Mouse (Mus musculus) B cell, adult 2 months (primary cell): ENCODE measurements around the gene Serpine2.

Source experiments
- DNase-seq, 2 experiments: peaks; one replicate each; pipeline ENCODE4 v3.0.0; 2022

Gene Serpine2

DNA sequence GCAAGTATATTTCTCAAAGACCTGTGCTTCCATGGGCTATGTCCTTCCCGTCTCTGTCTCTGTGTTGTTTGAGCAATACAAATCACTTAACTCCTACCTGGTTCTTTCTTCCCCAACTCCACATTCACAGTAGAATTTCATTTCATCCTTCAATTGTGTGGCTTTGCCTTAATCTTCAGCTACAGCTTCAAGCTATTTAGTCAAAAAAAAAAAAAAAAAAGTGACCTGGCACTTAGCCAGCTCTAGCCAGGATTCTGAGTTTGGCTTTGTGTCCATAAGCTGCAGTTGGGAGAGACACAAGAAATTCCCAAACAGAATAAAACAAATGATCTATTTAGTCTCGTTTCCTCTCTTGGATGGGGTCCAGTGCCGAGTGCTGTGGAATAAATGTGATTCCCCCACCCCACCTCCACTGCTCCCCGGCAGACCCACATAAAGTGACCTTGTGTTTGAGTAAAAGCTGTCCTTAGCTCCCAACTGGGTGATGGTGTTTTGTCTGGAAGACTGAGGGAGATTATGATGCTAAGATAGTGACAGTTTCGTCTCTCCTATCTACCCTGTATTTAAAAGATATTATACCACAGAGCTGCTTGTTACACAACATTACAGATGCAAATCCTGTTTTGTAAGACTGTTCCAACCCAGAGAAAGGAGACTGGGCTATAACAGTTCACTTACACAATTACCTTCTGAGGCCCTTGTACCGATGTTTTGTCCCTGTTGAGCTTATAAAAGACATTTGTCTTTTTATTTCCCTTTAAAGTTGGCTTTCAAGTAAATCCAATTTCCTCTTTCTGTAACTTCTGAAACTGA is at the start of gene Serpine2:
Gene Serpine2, minus strand, starts transcription at position 51 of the 813 bp plus-strand sequence.
- no peak for DNase-seq

- DNase-seq, result no peak
Observed at GRCm38 (mm10) chr1:79907811-79908210, 46.8 kb upstream of the Serpine2 start.

- DNase-seq, result no peak
Observed at GRCm38 (mm10) chr1:79905241-79905640, 44.3 kb upstream of the Serpine2 start.

GRCm38 (mm10) chr1:79902901-79903300 is 41.9 kb upstream of the Serpine2 start:
- DNase-seq, result no peak

DNA sequence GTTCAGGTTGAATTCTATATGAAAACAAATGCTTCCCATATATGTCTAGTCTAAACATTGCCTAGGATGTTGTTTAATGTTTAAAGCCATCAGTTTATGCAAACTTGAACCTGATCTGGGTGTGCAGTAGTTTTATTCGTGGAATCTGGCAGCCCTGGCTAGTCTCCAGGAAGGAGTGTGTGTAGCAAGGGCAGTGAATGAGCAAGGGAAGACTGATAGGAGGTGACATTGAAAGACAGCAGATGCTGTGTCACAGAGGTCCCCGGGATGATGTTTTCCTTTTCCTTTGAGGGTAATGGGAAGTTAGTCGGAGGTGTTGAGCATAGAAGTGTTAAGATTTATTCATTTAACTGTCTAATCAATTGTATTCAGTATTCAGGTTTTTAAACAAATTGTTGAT is 21.7 kb upstream of the Serpine2 start:
- no peak for DNase-seq

DNA sequence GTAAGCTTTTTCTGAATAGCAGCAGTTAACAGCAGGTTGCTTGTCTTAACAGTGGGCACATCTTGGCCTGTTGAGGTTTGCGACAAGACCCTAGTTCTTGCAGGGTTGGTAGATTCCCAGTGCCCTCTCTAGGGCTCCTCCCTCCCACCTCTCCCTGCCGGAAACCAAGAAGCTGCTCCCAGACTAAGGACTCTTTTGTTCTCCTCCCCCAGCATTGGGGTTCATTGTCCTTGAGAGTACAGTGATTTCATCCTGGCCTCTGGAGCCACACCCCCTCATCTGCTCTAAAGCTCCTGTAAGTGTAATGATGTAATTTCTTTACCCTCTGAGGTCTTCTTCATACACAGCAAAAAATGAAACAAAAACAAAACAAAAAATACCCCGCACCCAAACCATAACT is 13.8 kb upstream of the Serpine2 start:
- DNase-seq, result no peak

GRCm38 (mm10) chr1:79860411-79861039 is 455 bp downstream of the Serpine2 start:
- no peak for DNase-seq

DNA sequence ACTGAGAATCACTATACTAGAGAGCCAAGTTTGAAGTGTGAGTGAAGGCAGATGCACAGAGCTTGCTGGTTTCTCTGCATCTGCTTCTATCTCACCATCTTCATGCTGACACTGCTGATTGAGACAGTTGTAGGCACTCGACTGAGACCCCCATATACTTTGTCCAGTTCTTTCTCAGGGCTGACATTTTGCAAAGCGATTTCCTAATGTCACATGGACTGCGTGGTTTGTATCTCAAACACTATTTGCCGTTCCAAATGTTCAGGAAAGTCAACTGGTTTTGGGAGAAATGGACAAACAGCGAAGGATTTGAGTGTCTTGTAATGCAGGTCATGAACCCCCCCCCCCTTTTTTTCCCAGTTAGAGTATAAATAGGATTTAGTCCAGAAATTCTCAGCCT is 1.0 kb downstream of the Serpine2 start:
- DNase-seq, result no peak

GRCm38 (mm10) chr1:79859026-79859425 is 2.0 kb downstream of the Serpine2 start:
- DNase-seq, result peak in 1 of 2 experiments; percentile 5

DNA sequence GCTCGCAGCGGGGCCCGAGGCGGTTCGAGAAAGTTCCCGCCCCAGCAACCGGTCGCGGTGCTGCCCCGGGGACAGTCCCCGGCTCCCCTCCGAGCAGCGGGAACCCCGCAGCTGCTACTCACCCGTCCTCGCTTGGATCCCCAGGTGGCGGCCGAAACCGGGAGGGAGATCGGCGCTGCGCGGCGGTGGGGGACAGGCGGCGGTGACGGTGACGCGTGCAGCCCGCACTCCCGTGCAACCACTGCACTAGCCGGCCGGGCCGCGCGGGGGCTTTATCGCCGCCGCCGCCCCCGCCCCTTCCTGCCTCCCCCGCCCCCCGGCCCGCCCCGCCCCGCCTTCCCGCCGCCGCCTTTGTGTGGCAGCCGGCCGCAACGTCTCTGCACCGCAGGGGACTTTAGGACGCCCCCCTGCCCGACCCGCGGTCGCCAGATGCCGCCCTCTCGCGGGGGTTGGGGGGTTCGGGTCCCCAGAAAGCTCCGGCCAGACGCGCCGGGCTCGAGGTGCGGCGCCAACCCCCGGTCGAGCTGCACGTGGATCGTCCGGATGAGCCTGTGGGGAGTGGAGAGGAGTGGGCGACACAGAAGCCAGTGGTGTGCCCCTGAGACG is 2.5 kb downstream of the Serpine2 start:
- DNase-seq, result peak; percentile 36 to 37

DNA sequence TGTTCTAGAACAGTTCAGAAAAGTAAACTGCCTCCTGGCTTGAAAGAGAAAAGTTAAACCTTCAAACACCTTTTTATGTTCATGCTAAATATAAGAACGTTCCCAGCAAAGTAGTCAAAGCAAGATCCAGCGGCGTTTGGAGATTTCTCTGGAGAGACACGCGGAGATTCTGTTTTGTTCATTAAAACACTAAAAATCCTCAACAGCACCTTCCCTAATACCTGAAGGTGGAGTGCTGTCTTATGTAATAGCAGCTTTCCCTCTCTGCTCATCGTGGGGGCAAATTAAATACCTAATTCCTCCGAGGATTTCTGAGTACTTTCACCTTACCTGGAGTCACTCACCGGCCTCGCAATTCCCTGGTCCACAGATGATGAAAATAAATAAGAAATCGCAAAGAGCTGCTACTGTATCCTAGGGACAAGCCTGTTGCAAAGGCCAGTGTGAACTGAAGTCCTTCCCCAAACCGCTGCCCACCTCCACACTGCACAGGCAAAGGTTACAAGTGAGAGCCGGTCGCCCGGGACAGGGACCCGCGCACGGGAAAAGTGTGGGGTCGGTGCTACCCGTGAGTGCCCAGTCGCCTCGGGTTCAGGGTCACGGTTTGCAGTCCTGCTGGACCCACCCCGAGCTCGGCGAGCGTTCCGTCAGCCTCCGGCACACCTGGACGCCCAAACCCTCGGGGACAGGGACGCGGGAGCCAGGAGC is 3.1 kb downstream of the Serpine2 start:
- peak in 1 of 2 experiments; percentile 11 for DNase-seq

- DNase-seq, result no peak
Observed at GRCm38 (mm10) chr1:79856756-79857155, 4.2 kb downstream of the Serpine2 start.

DNA sequence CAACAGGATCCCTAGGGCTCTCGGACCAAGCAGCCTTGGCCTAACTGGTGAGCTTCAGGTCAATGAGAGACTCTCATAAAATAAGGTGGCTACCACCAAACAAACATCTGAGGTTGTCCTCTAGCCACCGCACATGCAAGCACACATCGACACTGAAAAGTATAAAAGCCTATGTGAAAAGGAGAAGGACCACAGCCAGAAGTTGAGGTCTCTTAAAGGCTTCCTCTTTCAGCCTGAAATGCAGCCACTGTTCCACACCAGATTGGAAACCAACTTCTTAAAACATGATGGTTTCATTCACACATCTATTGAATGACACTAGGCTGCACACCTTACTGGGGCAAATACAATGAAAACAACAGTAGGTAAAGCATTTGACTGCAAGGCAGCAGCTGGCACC is 7.5 kb downstream of the Serpine2 start:
- no peak for DNase-seq

- DNase-seq, result no peak
Observed at GRCm38 (mm10) chr1:79850341-79850740, 10.6 kb downstream of the Serpine2 start.

DNA sequence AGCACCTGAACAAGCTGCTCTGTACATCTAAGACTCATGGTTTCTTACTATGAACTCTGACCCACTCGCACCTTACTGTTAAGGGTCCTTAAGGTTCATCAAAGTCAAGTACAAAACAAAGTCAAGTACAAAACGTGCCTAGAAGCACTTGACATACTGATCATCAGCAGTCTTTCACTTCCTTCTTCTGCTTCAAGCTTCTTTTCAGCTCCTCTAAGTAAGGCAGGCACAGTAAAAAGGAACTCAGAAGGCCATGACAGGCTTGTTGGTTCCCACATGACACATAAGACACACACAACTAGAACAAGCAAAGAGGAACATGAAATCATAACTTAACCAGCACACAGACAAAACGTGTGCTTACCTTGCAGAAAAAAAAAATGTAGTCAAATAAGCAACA is 12.3 kb downstream of the Serpine2 start:
- DNase-seq, result peak; percentile 19 to 22

- DNase-seq, result no peak
Observed at GRCm38 (mm10) chr1:79846891-79847290, 14.1 kb downstream of the Serpine2 start.

- no peak for DNase-seq
Observed at GRCm38 (mm10) chr1:79832719-79833404, 28.1 kb downstream of the Serpine2 start.

GRCm38 (mm10) chr1:79823951-79824633 is 36.9 kb downstream of the Serpine2 start:
- DNase-seq, result no peak

DNA sequence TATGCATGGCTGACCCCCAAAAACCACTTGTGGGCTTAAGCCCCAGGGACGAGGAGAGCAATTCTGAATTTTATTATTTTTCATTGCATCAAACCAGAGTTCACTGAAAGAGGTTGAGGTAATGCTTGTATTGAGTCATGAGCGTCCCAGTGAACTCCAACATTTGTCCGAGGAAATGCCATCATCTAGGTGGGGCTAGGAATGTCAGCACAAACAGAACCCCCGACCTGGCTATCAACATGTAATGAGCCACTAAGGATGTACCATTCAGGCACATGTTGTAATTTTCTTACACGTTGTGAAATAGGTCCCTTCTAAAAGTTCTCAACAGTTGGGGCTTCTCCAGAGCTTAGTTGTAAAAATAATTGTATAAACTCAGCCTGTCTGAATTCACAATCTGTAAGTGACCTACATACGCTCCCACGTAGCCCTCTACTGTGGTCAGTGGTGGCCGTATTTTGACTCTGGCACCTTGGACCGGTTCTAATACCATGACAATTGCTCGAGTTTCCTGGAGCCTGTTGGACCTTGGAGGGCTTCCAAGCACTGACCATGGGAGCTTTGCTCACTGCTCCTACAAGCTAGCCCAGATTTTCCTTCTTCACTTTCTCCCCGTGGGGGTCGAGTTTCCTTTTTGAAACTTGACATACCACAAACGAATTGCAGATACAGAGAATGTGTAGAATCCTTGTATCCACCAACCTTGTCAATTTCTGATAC is 38.0 kb downstream of the Serpine2 start:
- no peak for DNase-seq

- no peak for DNase-seq
Observed at GRCm38 (mm10) chr1:79819296-79819879, 41.6 kb downstream of the Serpine2 start.

DNA sequence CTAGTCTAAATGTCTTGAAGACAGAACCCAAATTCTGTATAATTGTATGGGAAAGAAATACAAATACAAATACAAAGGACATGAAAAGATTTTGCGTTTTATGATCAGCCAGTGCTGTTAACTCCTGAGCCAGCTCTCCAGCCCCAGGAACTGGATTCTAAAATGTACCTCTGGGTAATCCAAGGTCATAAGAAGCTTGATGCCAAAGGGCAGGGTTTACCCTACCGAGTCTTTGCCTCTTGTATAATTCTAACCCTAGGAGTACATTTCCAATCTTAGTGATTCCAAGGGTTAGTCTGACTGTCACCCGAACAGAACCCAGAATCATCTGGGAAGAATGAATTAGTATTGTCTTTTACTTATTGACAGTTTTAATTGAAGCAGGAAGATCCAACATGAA is 45.5 kb downstream of the Serpine2 start:
- no peak for DNase-seq
